Comparison of ENCODE assay signal across 10 mouse cellular contexts in the genomic region with DNA sequence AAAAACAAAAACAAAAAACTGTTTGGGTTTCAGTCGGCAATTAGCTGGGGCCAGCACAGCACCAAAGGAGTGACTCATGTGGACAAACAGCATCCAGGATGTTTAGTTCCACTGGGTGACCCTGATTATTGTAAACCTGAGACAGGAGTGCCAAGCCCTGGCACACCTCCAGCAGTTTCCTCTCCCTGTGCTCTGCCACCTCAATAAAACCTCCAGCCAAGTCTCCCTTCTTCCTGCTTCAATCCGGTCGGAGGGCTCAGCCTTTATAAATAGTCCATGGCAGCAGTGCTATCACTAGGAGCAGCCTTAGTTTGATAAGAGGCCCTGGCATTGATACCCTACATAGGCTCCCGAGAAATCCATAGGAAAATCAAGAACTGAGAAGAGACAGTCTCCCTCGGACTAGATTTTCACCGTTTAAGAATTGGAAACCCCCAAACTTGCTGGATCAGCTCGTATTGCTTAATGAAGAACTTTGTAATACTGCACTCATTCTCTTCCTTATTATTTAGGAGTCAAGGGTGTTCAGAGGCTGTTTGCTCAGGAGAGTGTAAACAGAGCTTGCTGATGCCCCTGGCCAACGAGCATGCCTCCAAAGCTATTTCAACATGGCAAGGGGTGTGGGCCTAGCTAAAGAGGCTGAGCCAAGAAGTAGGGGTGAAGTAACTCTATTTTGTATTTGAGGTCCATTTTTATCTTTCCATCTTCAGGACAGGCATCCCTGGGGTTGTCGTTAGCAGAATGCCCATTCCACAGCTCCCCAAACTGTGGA. TPM values are rescaled to one million over a fixed set of nuclear protein-coding genes. Genes with fewer than 3 reads are reported as not detected.
DNase-seq lines count a peak whose midpoint lies in the region; ATAC-seq and TF ChIP-seq lines count a peak whose summit lies in the region.
"Had no signal": no experiment of that assay in that cellular context is flagged by ENCODE, and none has a peak within 500 bp of the region (broad histone marks: within the 10 kb centered on the region; RNA-seq: fewer than 3 reads in every experiment).

No protein-coding gene starts in this region.

- peak; percentile 56 for DNase-seq in kidney, adult 2 months
- peak; percentile 47 to 55 for DNase-seq in adrenal gland, postnatal 36 days
- DNase-seq in ovary, postnatal 14 days (ENCODE audit: low spot score) = peak; percentile 42
- no peak for DNase-seq in layer of hippocampus, adult 9-11 months
- no peak for DNase-seq in gastrocnemius, postnatal 14 days
- no peak for DNase-seq in layer of hippocampus, adult 18-20 months (ENCODE audit: low spot score in 2 of 2)

- H3K9me3 ChIP-seq in kidney, embryonic 15.5 days (replicated peaks) = no peaks in the 10 kb centered on the region
- H3K9me3 ChIP-seq in intestine, postnatal 0 days (ENCODE audit: control insufficient read depth) = no peaks in the 10 kb centered on the region

- ATAC-seq in kidney, embryonic 15.5 days (replicated peaks; ENCODE audit: low FRiP score) = no peak
- ATAC-seq in intestine, postnatal 0 days = peak; percentile 83

- H3K36me3 ChIP-seq in kidney, adult 2 months (ENCODE audit: control insufficient read depth, insufficient read depth, low read length) = no peaks in the 10 kb centered on the region
- H3K36me3 ChIP-seq in kidney, embryonic 15.5 days = no peaks in the 10 kb centered on the region
- no peaks in the 10 kb centered on the region for H3K36me3 ChIP-seq in intestine, postnatal 0 days (ENCODE audit: control insufficient read depth, insufficient read depth)
- H3K36me3 ChIP-seq: hindbrain, embryonic 10.5 days had no signal

- H3K4me3 ChIP-seq in kidney, adult 2 months (ENCODE audit: insufficient read depth, low read depth, low read length) = no peak overlapping the region
- H3K4me3 ChIP-seq in kidney, embryonic 15.5 days (replicated peaks) = no peak overlapping the region
- H3K4me3 ChIP-seq in intestine, postnatal 0 days (ENCODE audit: low read depth, low read length) = no peak overlapping the region
- H3K4me3 ChIP-seq: hindbrain, embryonic 10.5 days had no signal

- H3K4me2 ChIP-seq in kidney, embryonic 15.5 days = no peak overlapping the region
- H3K4me2 ChIP-seq in intestine, postnatal 0 days (replicated peaks; ENCODE audit: low read depth) = no peak overlapping the region

- H3K27me3 ChIP-seq in kidney, adult 2 months (replicated peaks; ENCODE audit: control insufficient read depth, insufficient read depth, low read length) = no peaks in the 10 kb centered on the region
- H3K27me3 ChIP-seq in kidney, embryonic 15.5 days = peaks cover 36% of the 10 kb centered on the region
- peaks cover 7% of the 10 kb centered on the region for H3K27me3 ChIP-seq in intestine, postnatal 0 days (replicated peaks; ENCODE audit: control insufficient read depth, insufficient read depth, low read length)

- no peak for TF ChIP-seq POLR2A in kidney, adult 2 months (IDR thresholded peaks at IDR 0.05; ENCODE audit: low read depth, low read length)

- no peak overlapping the region for H3K27ac ChIP-seq in kidney, adult 2 months (ENCODE audit: insufficient read depth, low read depth, low read length)
- H3K27ac ChIP-seq in kidney, embryonic 15.5 days = no peak overlapping the region
- H3K27ac ChIP-seq in intestine, postnatal 0 days (ENCODE audit: low read depth, low read length) = peak overlapping the region; percentile 24; the same call in 1 of the 2 replicates
- H3K27ac ChIP-seq: hindbrain, embryonic 10.5 days; macrophage had no signal

- TF ChIP-seq CTCF in kidney, adult 2 months (conservative IDR thresholded peaks at IDR 0.05; ENCODE audit: insufficient read depth, insufficient read length, low read depth, low read length) = no peak
- TF ChIP-seq CTCF in intestine, postnatal 0 days (IDR thresholded peaks at IDR 0.05; ENCODE audit: low read depth) = no peak

- no peaks in the 10 kb centered on the region for H3K4me1 ChIP-seq in kidney, adult 2 months (ENCODE audit: control insufficient read depth, insufficient read depth, low read length)
- H3K4me1 ChIP-seq in kidney, embryonic 15.5 days = peaks cover 15% of the 10 kb centered on the region
- 0 out of 2 replicates have a peak, but pooled peaks cover 5% of the 10 kb centered on the region for H3K4me1 ChIP-seq in intestine, postnatal 0 days (replicated peaks; ENCODE audit: control insufficient read depth, insufficient read depth, low read length)

- WGBS in kidney, adult 2 months = 50% methylated on average over 9 of the region's 9 CpGs
- WGBS in kidney, embryonic 15.5 days = 68% methylated on average over 9 of the region's 9 CpGs
- 35% methylated on average over 9 of the region's 9 CpGs for WGBS in intestine, postnatal 0 days

- H3K9ac ChIP-seq in kidney, embryonic 15.5 days = no peak overlapping the region
- no peak overlapping the region for H3K9ac ChIP-seq in intestine, postnatal 0 days (ENCODE audit: low read depth, low read length)

- intact Hi-C loops in gastrocnemius, postnatal 14 days (cut with DNase I; ENCODE audit: low total_unique reads) = no loop called here

RNA-seq across cellular contexts. Expression of a gene that starts 0.7 kb away (rescaled TPM):
- 0.17 and 0.24 TPM in 2 replicates for polyA plus RNA-seq in kidney, adult 2 months (2012; rRNA removed)
- 0.50 TPM in 1 of 2 replicates, not detected in the other for polyA plus RNA-seq in kidney, embryonic 15.5 days (2015; fragmentation: Nextera tagmentation; extraction: Ambion mirVana)
- not detected for total RNA-seq in adrenal gland, postnatal 36 days (2021)
- polyA plus RNA-seq in intestine, postnatal 0 days (2015; fragmentation: Nextera tagmentation; extraction: Ambion mirVana) = not detected in 2 replicates
- not detected for total RNA-seq in gastrocnemius, postnatal 14 days (2021)
- 1 to 10 TPM; 3.1 TPM for total RNA-seq in layer of hippocampus, adult 18-20 months (2021)
- polyA plus RNA-seq: macrophage had no signal

RNA-seq across cellular contexts. Expression of a gene that starts 3.0 kb away (rescaled TPM):
- 0.25 and 0.37 TPM in 2 replicates for polyA plus RNA-seq in kidney, adult 2 months (2012; rRNA removed)
- polyA plus RNA-seq in kidney, embryonic 15.5 days (2015; fragmentation: Nextera tagmentation; extraction: Ambion mirVana) = 1.00 and 1.1 TPM in 2 replicates
- total RNA-seq in adrenal gland, postnatal 36 days (2021) = 1 to 10 TPM; 1.7 to 5.3 TPM
- 8.6 and 10.8 TPM in 2 replicates for polyA plus RNA-seq in intestine, postnatal 0 days (2015; fragmentation: Nextera tagmentation; extraction: Ambion mirVana)
- under 1 TPM in 1 of 2 experiments, not detected in 1; 0.07 TPM for total RNA-seq in gastrocnemius, postnatal 14 days (2021)
- total RNA-seq in layer of hippocampus, adult 18-20 months (2021) = 10 to 100 TPM; 25.3 to 32.2 TPM
- polyA plus RNA-seq: macrophage had no signal

RNA-seq across cellular contexts. Expression of a gene that starts 29.0 kb away (rescaled TPM):
- polyA plus RNA-seq in kidney, adult 2 months (2012; rRNA removed) = 6.4 and 7.5 TPM in 2 replicates
- polyA plus RNA-seq in kidney, embryonic 15.5 days (2015; fragmentation: Nextera tagmentation; extraction: Ambion mirVana) = 34.0 and 35.6 TPM in 2 replicates
- total RNA-seq in adrenal gland, postnatal 36 days (2021) = 10 to 100 TPM; 55.1 to 65.9 TPM
- 27.5 and 27.9 TPM in 2 replicates for polyA plus RNA-seq in intestine, postnatal 0 days (2015; fragmentation: Nextera tagmentation; extraction: Ambion mirVana)
- total RNA-seq in gastrocnemius, postnatal 14 days (2021) = 10 to 100 TPM; 17.7 to 19.7 TPM
- 10 to 100 TPM; 56.7 to 58.7 TPM for total RNA-seq in layer of hippocampus, adult 18-20 months (2021)

RNA-seq across cellular contexts. Expression of a gene that starts 38.2 kb away (rescaled TPM):
- polyA plus RNA-seq in kidney, adult 2 months (2012; rRNA removed) = 3.7 and 5.3 TPM in 2 replicates
- 34.2 and 42.9 TPM in 2 replicates for polyA plus RNA-seq in kidney, embryonic 15.5 days (2015; fragmentation: Nextera tagmentation; extraction: Ambion mirVana)
- total RNA-seq in adrenal gland, postnatal 36 days (2021) = 10 to 100 TPM; 29.2 to 36.0 TPM
- 29.9 and 30.4 TPM in 2 replicates for polyA plus RNA-seq in intestine, postnatal 0 days (2015; fragmentation: Nextera tagmentation; extraction: Ambion mirVana)
- total RNA-seq in gastrocnemius, postnatal 14 days (2021) = 10 to 100 TPM; 16.8 to 20.1 TPM
- total RNA-seq in layer of hippocampus, adult 18-20 months (2021) = 10 to 100 TPM; 20.4 to 23.0 TPM

RNA-seq across cellular contexts. Expression of a gene that starts 57.8 kb away (rescaled TPM):
- polyA plus RNA-seq in kidney, adult 2 months (2012; rRNA removed) = 5.6 TPM in 2 replicates
- 8.4 and 10.9 TPM in 2 replicates for polyA plus RNA-seq in kidney, embryonic 15.5 days (2015; fragmentation: Nextera tagmentation; extraction: Ambion mirVana)
- total RNA-seq in adrenal gland, postnatal 36 days (2021) = 10 to 100 TPM in 1 of 2 experiments, 1 to 10 TPM in 1; 8.0 to 12.3 TPM
- polyA plus RNA-seq in intestine, postnatal 0 days (2015; fragmentation: Nextera tagmentation; extraction: Ambion mirVana) = 2.9 and 3.0 TPM in 2 replicates
- 1 to 10 TPM; 3.3 to 5.8 TPM for total RNA-seq in gastrocnemius, postnatal 14 days (2021)
- 100 to 1,000 TPM; 112 to 128 TPM for total RNA-seq in layer of hippocampus, adult 18-20 months (2021)

Comparison
In these comparisons a context has a peak if more than half of its experiments do, and no peak if none do; other contexts are left out.
1. DNase-seq: peak in kidney, adult 2 months (single experiment), adrenal gland, postnatal 36 days (2 of 2) and ovary, postnatal 14 days (single experiment); none in layer of hippocampus, adult 9-11 months (single experiment), gastrocnemius, postnatal 14 days (single experiment) and layer of hippocampus, adult 18-20 months (0 of 2).
2. RNA of a gene that starts 3.0 kb away (total RNA-seq): 25.3 to 32.2 TPM in layer of hippocampus, adult 18-20 months; 1.7 to 5.3 TPM in adrenal gland, postnatal 36 days and 0.07 TPM in gastrocnemius, postnatal 14 days; every median in the first group is over 4 times any median in the second.